Mouse (Mus musculus) forebrain, embryonic 11.5 days (tissue): ENCODE results near the gene Msi2. TPM values are rescaled to one million over a fixed set of nuclear protein-coding genes. Genes with fewer than 3 reads are reported as not detected.

Experiments
- ATAC-seq: fragments of 200-750 bp; cut with Nextera tagmentation; replicated peaks from 2 replicates; pipeline ENCODE4 v1.8.0; 2017; ENCODE audit warnings: moderate TSS enrichment; ENCODE audit not compliant: low FRiP score
- DNase-seq: peaks from one replicate; pipeline ENCODE4 v3.0.0-alpha.2; 2017; ENCODE audit warnings: low spot score
- H3K27ac ChIP-seq: fragments of 300-500 bp; sonication (generic); 2 replicates; pipeline ENCODE4 v1.5.1; 2014; ENCODE audit warnings: low read depth, low read length
- H3K27me3 ChIP-seq: fragments of 300-500 bp; sonication (generic); 2 replicates; pipeline ENCODE4 v1.6.1; 2014; ENCODE audit warnings: mild to moderate bottlenecking, low read length, mixed read lengths; ENCODE audit not compliant: control insufficient read depth, insufficient read depth
- H3K36me3 ChIP-seq: fragments of 300-500 bp; sonication (generic); 2 replicates; pipeline ENCODE4 v1.6.1; 2014; ENCODE audit warnings: mild to moderate bottlenecking, low read length, moderate library complexity, mixed read lengths; ENCODE audit not compliant: control insufficient read depth, insufficient read depth
- H3K4me1 ChIP-seq: fragments of 300-500 bp; sonication (generic); replicated peaks from 2 replicates; pipeline ENCODE4 v1.6.1; 2014; ENCODE audit warnings: low read length, mixed read lengths; ENCODE audit not compliant: control insufficient read depth, insufficient read depth
- H3K4me2 ChIP-seq: fragments of 300-500 bp; sonication (generic); 2 replicates; pipeline ENCODE4 v1.6.1; 2014; ENCODE audit warnings: low read depth, mild to moderate bottlenecking, low read length, moderate library complexity, mixed read lengths; ENCODE audit not compliant: severe bottlenecking
- H3K4me3 ChIP-seq: fragments of 300-500 bp; sonication (generic); 2 replicates; pipeline ENCODE4 v1.5.1; 2014; ENCODE audit warnings: low read depth, low read length
- H3K9ac ChIP-seq: fragments of 300-500 bp; sonication (generic); 2 replicates; pipeline ENCODE4 v1.6.1; 2014; ENCODE audit warnings: low read length
- H3K9me3 ChIP-seq: fragments of 300-500 bp; sonication (generic); 2 replicates; pipeline ENCODE4 v1.6.1; 2016; ENCODE audit warnings: low read length, mixed read lengths; ENCODE audit not compliant: control insufficient read depth
- whole genome bisulfite sequencing: fragments of 180-500 bp; shearing (Covaris S2); extraction: QIAGEN DNeasy Blood & Tissue Kit; methylation state at CpG from one replicate; pipeline ENCODE4 v1.1.7; 2014; 5-methylcytosine and 5-hydroxymethylcytosine counted together
- polyA plus RNA-seq: library from polyadenylated mRNA; unstranded; fragments of >200 nt; fragmentation: Nextera tagmentation; extraction: Ambion mirVana; gene quantifications from 2 replicates; pipeline ENCODE4 v1.2.1, GENCODE M21; 2014

Gene Msi2
- polyA plus RNA-seq, 1 experiment from 2014 or later: 26.2 TPM

DNA sequence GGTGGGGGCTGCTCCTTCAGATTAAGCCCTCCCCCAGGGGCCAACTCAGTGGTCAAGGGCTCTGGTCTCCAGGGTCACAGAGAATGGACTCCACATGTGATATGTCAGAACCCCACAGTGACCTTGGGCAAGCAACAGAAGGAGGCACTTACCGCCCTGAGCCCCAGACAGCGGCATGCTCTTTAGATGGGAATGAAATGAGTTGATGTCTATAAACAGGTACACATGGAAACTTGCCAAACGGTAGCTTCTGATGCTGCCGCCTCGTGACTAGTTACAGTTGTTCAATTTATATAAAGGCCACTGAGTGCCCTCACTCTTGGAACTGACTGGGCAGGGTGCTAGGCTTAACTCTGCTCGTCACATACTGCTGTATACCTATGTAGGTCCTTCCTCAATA is 215.7 kb downstream of the Msi2 start:
- WGBS: 85% methylated on average over 6 of the region's 6 CpGs
- Histone ChIP-seq H3K4me3 (no peak overlapping the region), H3K27me3 (no peaks in the 10 kb centered on the region), H3K9ac (no peak overlapping the region), H3K27ac (no peak overlapping the region), H3K4me2 (no peak overlapping the region), H3K4me1 (peaks cover 22% of the 10 kb centered on the region), H3K9me3 (no peaks in the 10 kb centered on the region), H3K36me3 (no peaks in the 10 kb centered on the region)
- ATAC-seq (no peak), DNase-seq (no peak)

DNA sequence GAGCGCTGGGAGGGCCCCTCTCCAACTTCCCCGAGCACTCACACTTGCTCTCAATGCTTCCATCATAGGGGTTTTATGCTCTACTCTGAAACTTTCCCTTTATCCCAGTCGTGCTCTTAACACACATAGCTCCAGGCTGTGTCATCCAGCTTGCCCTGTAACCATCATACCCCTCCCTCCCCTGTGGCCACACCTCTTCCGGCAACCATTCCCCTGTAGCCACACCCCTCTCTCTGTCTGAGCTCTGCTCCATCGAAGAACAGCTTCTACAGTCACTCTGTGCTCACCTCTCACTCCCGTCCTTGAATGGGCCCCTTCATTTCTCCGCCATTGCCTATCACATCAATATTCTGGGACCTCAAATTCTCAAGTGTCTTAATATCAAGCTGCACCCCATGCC is 219.8 kb downstream of the Msi2 start:
- Histone ChIP-seq H3K9ac (no peak overlapping the region), H3K4me1 (peaks cover 12% of the 10 kb centered on the region; the same call in 1 of the 2 replicates), H3K36me3 (no peaks in the 10 kb centered on the region), H3K9me3 (no peaks in the 10 kb centered on the region), H3K4me2 (no peak overlapping the region), H3K27ac (no peak overlapping the region), H3K27me3 (no peaks in the 10 kb centered on the region), H3K4me3 (no peak overlapping the region)
- no peak for ATAC-seq
- WGBS: 68% methylated on average over 7 of the region's 7 CpGs
- no peak for DNase-seq

GRCm38 (mm10) chr11:88496460-88496859 is 221.9 kb downstream of the Msi2 start:
- Histone ChIP-seq H3K9me3 (no peaks in the 10 kb centered on the region), H3K4me2 (no peak overlapping the region), H3K4me3 (no peak overlapping the region), H3K9ac (no peak overlapping the region), H3K4me1 (peaks cover 11% of the 10 kb centered on the region; the same call in 1 of the 2 replicates), H3K36me3 (no peaks in the 10 kb centered on the region), H3K27ac (no peak overlapping the region), H3K27me3 (no peaks in the 10 kb centered on the region)
- 85% methylated on average over 5 of the region's 5 CpGs for WGBS
- ATAC-seq: no peak
- no peak for DNase-seq

DNA sequence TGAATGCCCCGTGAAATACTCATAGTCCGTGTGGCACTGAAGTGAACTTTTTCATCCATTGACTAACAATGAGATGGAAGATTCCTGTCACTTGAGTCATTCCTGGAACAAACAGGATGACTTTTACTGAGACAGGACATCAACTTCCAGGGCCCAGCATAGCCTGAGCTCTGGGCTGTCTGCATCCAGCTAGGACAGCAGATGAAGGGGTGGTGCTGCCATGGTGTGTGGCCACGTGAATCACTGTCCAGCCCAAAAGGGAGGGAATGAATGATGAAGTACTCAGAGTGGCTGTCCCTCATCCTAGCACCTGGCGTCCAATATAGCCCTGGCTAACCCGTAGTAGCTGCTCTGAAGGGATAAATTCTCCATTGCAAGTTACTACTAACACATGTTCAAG is 222.6 kb downstream of the Msi2 start:
- ATAC-seq: no peak

GRCm38 (mm10) chr11:88495018-88495417 is 223.3 kb downstream of the Msi2 start:
- H3K9me3 ChIP-seq: no peaks in the 10 kb centered on the region
- H3K36me3 ChIP-seq: no peaks in the 10 kb centered on the region
- H3K4me3 ChIP-seq: no peak overlapping the region
- H3K9ac ChIP-seq: no peak overlapping the region
- WGBS: 85% methylated on average over 3 of the region's 3 CpGs
- DNase-seq (no peak), ATAC-seq (no peak)
- 0 out of 2 replicates have a peak, but pooled peaks cover 10% of the 10 kb centered on the region for H3K4me1 ChIP-seq
- H3K4me2 ChIP-seq: no peak overlapping the region
- no peak overlapping the region for H3K27ac ChIP-seq
- no peaks in the 10 kb centered on the region for H3K27me3 ChIP-seq

More for the DNA sequence above, 222.6 kb downstream of the Msi2 start:
- DNase-seq: no peak
- no peaks in the 10 kb centered on the region for H3K27me3 ChIP-seq
- H3K4me1 ChIP-seq: 0 out of 2 replicates have a peak, but pooled peaks cover 10% of the 10 kb centered on the region
- no peak overlapping the region for H3K27ac ChIP-seq
- no peaks in the 10 kb centered on the region for H3K9me3 ChIP-seq
- H3K4me2 ChIP-seq: no peak overlapping the region
- H3K9ac ChIP-seq: no peak overlapping the region
- H3K36me3 ChIP-seq: no peaks in the 10 kb centered on the region
- no peak overlapping the region for H3K4me3 ChIP-seq
- WGBS: 87% methylated on average over 5 of the region's 5 CpGs

GRCm38 (mm10) chr11:88493795-88494559 is 224.3 kb downstream of the Msi2 start:
- no peak overlapping the region for H3K4me2 ChIP-seq
- WGBS: 89% methylated on average over 18 of the region's 18 CpGs
- no peak overlapping the region for H3K9ac ChIP-seq
- ATAC-seq (no peak), DNase-seq (no peak)
- H3K27me3 ChIP-seq: no peaks in the 10 kb centered on the region
- H3K27ac ChIP-seq: no peak overlapping the region
- no peak overlapping the region for H3K4me3 ChIP-seq
- no peaks in the 10 kb centered on the region for H3K9me3 ChIP-seq
- H3K36me3 ChIP-seq: no peaks in the 10 kb centered on the region
- 0 out of 2 replicates have a peak, but pooled peaks cover 12% of the 10 kb centered on the region for H3K4me1 ChIP-seq

GRCm38 (mm10) chr11:88492585-88492984 is 225.7 kb downstream of the Msi2 start:
- Histone ChIP-seq H3K9ac (no peak overlapping the region), H3K36me3 (no peaks in the 10 kb centered on the region), H3K4me3 (no peak overlapping the region), H3K27ac (no peak overlapping the region), H3K27me3 (no peaks in the 10 kb centered on the region), H3K4me2 (no peak overlapping the region), H3K4me1 (peaks cover 7% of the 10 kb centered on the region; the same call in 1 of the 2 replicates), H3K9me3 (no peaks in the 10 kb centered on the region)
- no peak for ATAC-seq
- DNase-seq: no peak
- WGBS: 84% methylated on average over 2 of the region's 2 CpGs

- WGBS: 86% methylated on average over 4 of the region's 4 CpGs
- no peak overlapping the region; the same call in 1 of the 2 replicates for H3K27ac ChIP-seq
- H3K9me3 ChIP-seq: no peaks in the 10 kb centered on the region
- peaks cover 18% of the 10 kb centered on the region; the same call in 1 of the 2 replicates for H3K4me1 ChIP-seq
- H3K4me3 ChIP-seq: no peak overlapping the region
- ATAC-seq (no peak), DNase-seq (no peak)
- H3K4me2 ChIP-seq: no peak overlapping the region
- no peaks in the 10 kb centered on the region for H3K27me3 ChIP-seq
- H3K36me3 ChIP-seq: no peaks in the 10 kb centered on the region
- no peak overlapping the region for H3K9ac ChIP-seq
Measured at GRCm38 (mm10) chr11:88489985-88490384, 228.3 kb downstream of the Msi2 start.
